Mouse (Mus musculus) embryonic stem cell, embryonic (primary cell): ENCODE data around the gene 4933411K16Rik.

Experiments
- CTCF ChIA-PET, 4 experiments: fragments of 300-600 bp in 2 of 4; fragments of 350-600 bp in 2 of 4; sonication (Branson Sonifier 250); formaldehyde crosslinking; loops; one replicate each; lab custom pipeline; 2022; ENCODE audit warnings: inconsistent platforms in 2 of 4; lab: Charles Lee
- POLR2A ChIA-PET, 4 experiments: fragments of 300-600 bp in 2 of 4; fragments of 350-600 bp in 2 of 4; sonication (Branson Sonifier 250); formaldehyde crosslinking; loops; one replicate each; lab custom pipeline; 2022; ENCODE audit warnings: antibody characterized with exemption in 4 of 4, inconsistent platforms in 1 of 4; lab: Charles Lee

The 4933411K16Rik gene

GRCm38 (mm10) chr19:42051948-42052347 lies at the start of gene 4933411K16Rik:
Gene 4933411K16Rik, plus strand, starts transcription at chr19:42052248.
- ChIA-PET CTCF (interaction anchor here in 2 of 4 experiments (1.2 to 1.8 kb wide), 4 partner anchors 17 to 114 kb away, joined by 3 to 11 read pairs (median 8); partner anchors contain the start of gene Ankrd2 (in 1 of the 2)), POLR2A (interaction anchor here in 3 of 4 experiments (1.0 to 1.5 kb wide), 9 partner anchors 17 to 119 kb away, joined by 3 to 6 read pairs (median 3); partner anchors contain the start of genes Ankrd2 (in 1 of the 3) and Avpi1 (in 1 of the 3))

- ChIA-PET POLR2A (interaction anchor here in 2 of 4 experiments (0.6 to 7.8 kb wide), 7 partner anchors 7 to 37 kb away, joined by 3 to 68 read pairs (median 4); no protein-coding TSS in a partner anchor), CTCF (interaction anchor here in 2 of 4 experiments (1.1 to 1.9 kb wide), 2 partner anchors 22 kb away, joined by 4 to 5 read pairs; no protein-coding TSS in a partner anchor)
These were observed 47.8 kb upstream of the 4933411K16Rik start for GRCm38 (mm10) chr19:42004258-42004657.

GRCm38 (mm10) chr19:42005616-42006015 lies 46.4 kb upstream of the 4933411K16Rik start:
- CTCF ChIA-PET, result interaction anchor here (0.6 to 5.2 kb wide), 9 partner anchors 17 to 103 kb away, joined by 3 to 21 read pairs (median 4); partner anchors contain the start of gene Ankrd2 (in 1 of the 4)
- POLR2A ChIA-PET, result interaction anchor here (0.6 to 7.8 kb wide), 13 partner anchors 9 to 92 kb away, joined by 3 to 68 read pairs (median 4); no protein-coding TSS in a partner anchor

GRCm38 (mm10) chr19:42006568-42006967 lies 45.5 kb upstream of the 4933411K16Rik start:
- CTCF ChIA-PET, result interaction anchor here (0.6 to 5.2 kb wide), 10 partner anchors 9 to 29 kb away, joined by 3 to 21 read pairs (median 4); partner anchors contain the start of gene Ankrd2 (in 1 of the 4)
- POLR2A ChIA-PET, result interaction anchor here in 3 of 4 experiments (0.6 to 7.8 kb wide), 10 partner anchors 9 to 177 kb away, joined by 3 to 68 read pairs (median 10); no protein-coding TSS in a partner anchor

- ChIA-PET CTCF (interaction anchor here (0.8 to 5.2 kb wide), 7 partner anchors 11 to 245 kb away, joined by 3 to 21 read pairs (median 5); partner anchors contain the start of gene Ankrd2 (in 1 of the 4)), POLR2A (interaction anchor here in 3 of 4 experiments (0.6 to 7.8 kb wide), 16 partner anchors 8 to 532 kb away, joined by 3 to 68 read pairs (median 4); partner anchors contain the start of gene Pi4k2a (in 1 of the 3))
These were observed 43.5 kb upstream of the 4933411K16Rik start for GRCm38 (mm10) chr19:42008586-42008985.

GRCm38 (mm10) chr19:42009067-42009466 lies 43.0 kb upstream of the 4933411K16Rik start:
- CTCF ChIA-PET, result interaction anchor here (0.7 to 5.2 kb wide), 6 partner anchors 17 to 245 kb away, joined by 3 to 21 read pairs (median 4); partner anchors contain the start of gene Ankrd2 (in 1 of the 4)
- POLR2A ChIA-PET, result interaction anchor here in 3 of 4 experiments (0.8 to 7.8 kb wide), 7 partner anchors 8 to 57 kb away, joined by 3 to 68 read pairs (median 3); no protein-coding TSS in a partner anchor

GRCm38 (mm10) chr19:42010436-42010835 lies 41.6 kb upstream of the 4933411K16Rik start:
- CTCF ChIA-PET, result interaction anchor here (0.6 to 5.2 kb wide), 6 partner anchors 12 to 142 kb away, joined by 3 to 21 read pairs (median 4); no protein-coding TSS in a partner anchor
- POLR2A ChIA-PET, result interaction anchor here in 2 of 4 experiments (0.6 to 7.8 kb wide), 7 partner anchors 9 to 266 kb away, joined by 3 to 68 read pairs (median 4); no protein-coding TSS in a partner anchor

- ChIA-PET CTCF (interaction anchor here (0.6 to 2.2 kb wide), 5 partner anchors 11 to 141 kb away, joined by 3 to 10 read pairs (median 3); no protein-coding TSS in a partner anchor), POLR2A (interaction anchor here in 2 of 4 experiments (0.5 to 7.8 kb wide), 11 partner anchors 10 to 674 kb away, joined by 3 to 68 read pairs (median 4); no protein-coding TSS in a partner anchor)
These were observed 40.9 kb upstream of the 4933411K16Rik start for GRCm38 (mm10) chr19:42011123-42011522.

- ChIA-PET CTCF (interaction anchor here in 2 of 4 experiments (1.1 to 3.7 kb wide), 4 partner anchors 9 to 90 kb away, joined by 3 to 21 read pairs (median 8); no protein-coding TSS in a partner anchor), POLR2A (interaction anchor here in 3 of 4 experiments (0.6 to 3.8 kb wide), 6 partner anchors 9 to 20 kb away, joined by 3 to 15 read pairs (median 4); no protein-coding TSS in a partner anchor)
These were observed 37.7 kb upstream of the 4933411K16Rik start for GRCm38 (mm10) chr19:42014231-42014825.

- POLR2A ChIA-PET, result interaction anchor here in 2 of 4 experiments (0.6 to 3.8 kb wide), 6 partner anchors 9 to 551 kb away, joined by 3 to 15 read pairs (median 4); partner anchors contain the start of gene Ubtd1 (in 1 of the 2)
- CTCF ChIA-PET, result interaction anchor here (0.6 to 3.7 kb wide), 11 partner anchors 9 to 90 kb away, joined by 3 to 21 read pairs (median 3); partner anchors contain the start of gene Ankrd2 (in 1 of the 4)
These were observed 37.0 kb upstream of the 4933411K16Rik start for GRCm38 (mm10) chr19:42015001-42015400.

- CTCF ChIA-PET, result interaction anchor here (1.1 to 3.7 kb wide), 7 partner anchors 10 to 19 kb away, joined by 3 to 21 read pairs (median 8); partner anchors contain the start of gene Ankrd2 (in 1 of the 4)
These were observed 35.8 kb upstream of the 4933411K16Rik start for GRCm38 (mm10) chr19:42016251-42016650.

GRCm38 (mm10) chr19:42016840-42017239 lies 35.2 kb upstream of the 4933411K16Rik start:
- POLR2A ChIA-PET, result interaction anchor here in 3 of 4 experiments (0.8 to 3.8 kb wide), 17 partner anchors 9 to 104 kb away, joined by 3 to 15 read pairs (median 3); partner anchors contain the start of genes Hoga1 (in 1 of the 3), Pi4k2a (in 1 of the 3) and Ubtd1 (in 1 of the 3)

More at GRCm38 (mm10) chr19:42016251-42016650, 35.8 kb upstream of the 4933411K16Rik start:
- POLR2A ChIA-PET, result interaction anchor here in 3 of 4 experiments (0.8 to 3.8 kb wide), 13 partner anchors 8 to 104 kb away, joined by 3 to 15 read pairs (median 3); partner anchors contain the start of genes Hoga1 (in 1 of the 3) and Ubtd1 (in 1 of the 3)

GRCm38 (mm10) chr19:42017399-42018247 lies 34.4 kb upstream of the 4933411K16Rik start:
- CTCF ChIA-PET, result interaction anchor here (0.6 to 2.5 kb wide), 9 partner anchors 8 to 1634 kb away, joined by 3 to 13 read pairs (median 4); partner anchors contain the start of gene Ankrd2 (in 1 of the 4)
- POLR2A ChIA-PET, result interaction anchor here in 3 of 4 experiments (0.6 to 3.8 kb wide), 16 partner anchors 8 to 105 kb away, joined by 3 to 15 read pairs (median 4); partner anchors contain the start of genes Pi4k2a (in 2 of the 3), Hoga1 (in 1 of the 3) and Ubtd1 (in 1 of the 3)

More at GRCm38 (mm10) chr19:42016840-42017239, 35.2 kb upstream of the 4933411K16Rik start:
- CTCF ChIA-PET, result interaction anchor here (0.6 to 2.5 kb wide), 8 partner anchors 9 to 1635 kb away, joined by 3 to 13 read pairs (median 5); partner anchors contain the start of gene Ankrd2 (in 1 of the 4)

GRCm38 (mm10) chr19:42019011-42019522 lies 33.0 kb upstream of the 4933411K16Rik start:
- ChIA-PET CTCF (interaction anchor here in 2 of 4 experiments (0.6 to 1.6 kb wide), 6 partner anchors 11 to 1467 kb away, joined by 3 to 5 read pairs (median 3); partner anchors contain the start of gene Ankrd2 (in 1 of the 2)), POLR2A (interaction anchor here in 3 of 4 experiments (0.6 to 2.0 kb wide), 14 partner anchors 11 to 133 kb away, joined by 3 to 6 read pairs (median 3); partner anchors contain the start of genes Exosc1 (in 1 of the 3), Pgam1 (in 1 of the 3), Ubtd1 (in 1 of the 3) and Zdhhc16 (in 1 of the 3))
